18 mouse cellular contexts compared by ENCODE assay signal in the genomic region with DNA sequence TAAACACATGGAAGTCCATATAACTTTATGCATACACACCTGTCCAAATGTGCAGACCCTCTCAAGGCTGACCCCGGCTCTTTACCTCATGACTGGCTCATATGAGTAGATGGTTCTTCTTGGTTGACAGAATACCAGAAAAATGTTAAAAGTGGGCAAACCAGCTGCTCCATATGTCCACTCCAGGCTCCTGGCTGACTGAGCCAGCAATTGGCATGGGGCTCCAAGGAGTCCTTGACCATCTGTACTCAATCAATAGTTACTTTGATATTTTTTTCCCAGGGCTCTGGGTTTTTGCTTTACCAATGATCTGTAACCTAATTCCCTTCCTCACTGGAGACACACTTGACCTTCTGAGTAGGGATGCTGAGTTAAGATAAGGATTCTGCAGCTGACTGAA.
"Had no signal": no experiment of that assay in that cellular context is flagged by ENCODE, and none has a peak within 500 bp of the region (broad histone marks: within the 10 kb centered on the region; RNA-seq: fewer than 3 reads in every experiment).

No protein-coding gene starts in this region.

- DNase-seq: cerebellum, adult 8-10 months; cerebellum, adult 9-10 months; cerebellum, adult 9-11 months; cerebellum, postnatal 36 days; embryo, embryonic 11 days; forebrain, postnatal 0 days; gastrocnemius, adult 2 months; gastrocnemius, postnatal 10 days; gastrocnemius, postnatal 14 days; gastrocnemius, postnatal 25 days; gastrocnemius, postnatal 36 days; heart, adult 11 months; heart, adult 18-20 months; heart, adult 2 months had no signal

- ATAC-seq: forebrain, embryonic 13.5 days; forebrain, embryonic 14.5 days; forebrain, embryonic 15.5 days; forebrain, embryonic 16.5 days; forebrain, postnatal 0 days had no signal
